Mouse (Mus musculus): ENCODE data around the gene Slpi.
A peak's percentile ranks its signal among the peaks of the same experiment; 100 is the strongest.
"Not testable (repeated sequence)": the region's sequence is repeated elsewhere in the genome, so short reads cannot be mapped to it uniquely, and the experiment has no call there.

The Slpi gene

DNA sequence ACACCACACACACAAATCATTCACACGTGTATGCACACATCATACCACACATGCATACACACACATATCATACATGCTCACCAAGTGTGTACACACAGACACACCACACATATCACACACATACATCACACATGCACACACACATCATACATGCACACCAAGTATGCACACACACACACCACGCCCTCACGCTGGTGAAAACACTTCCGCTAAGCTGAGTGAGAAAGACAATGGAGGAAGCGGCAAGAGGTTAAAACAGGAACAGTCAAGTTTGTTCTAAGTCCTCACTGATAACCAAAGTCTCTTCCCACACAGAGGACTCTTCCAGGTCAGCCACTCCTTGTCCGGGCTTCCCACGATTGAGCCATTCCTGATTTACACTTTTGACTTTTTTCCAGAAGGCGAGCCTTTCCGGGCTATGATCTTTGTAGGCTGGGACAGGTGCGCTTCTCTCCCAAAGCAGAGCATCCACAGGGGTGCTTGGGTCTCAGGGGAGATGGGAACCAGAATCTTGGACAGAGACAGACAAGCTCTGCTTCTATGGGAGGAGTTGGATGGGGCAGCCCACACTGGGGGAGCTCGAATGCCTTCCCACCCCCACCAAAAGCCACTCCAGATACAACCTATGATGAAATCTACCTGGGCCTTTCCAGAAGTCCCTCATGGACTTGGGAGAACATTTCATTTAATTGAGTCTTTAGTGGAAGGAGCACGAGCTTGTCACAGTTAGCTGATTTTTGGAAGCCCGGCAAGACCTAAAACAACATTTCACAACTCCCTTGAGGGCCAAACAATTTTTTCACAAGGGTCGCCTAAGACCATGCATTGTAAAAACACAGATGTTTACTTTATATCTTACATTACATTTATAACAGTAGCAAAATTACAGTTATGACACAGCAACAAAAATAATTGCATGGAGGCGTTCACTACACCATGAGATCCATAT lies 11.1 kb downstream of the Slpi start:
- no peak for DNase-seq (ENCODE audit: low spot score in 2 of 2)

GRCm38 (mm10) chr2:164373187-164373586 lies 15.7 kb downstream of the Slpi start:
- no peak for DNase-seq (ENCODE audit: low spot score in 2 of 2)

- DNase-seq (ENCODE audit: low spot score in 2 of 2) = no peak
Observed at GRCm38 (mm10) chr2:164372408-164373053, 16.4 kb downstream of the Slpi start.

- no peak for DNase-seq (ENCODE audit: low spot score in 2 of 2)
Observed at GRCm38 (mm10) chr2:164371371-164371770, 17.5 kb downstream of the Slpi start.

- DNase-seq (ENCODE audit: low spot score in 2 of 2) = no peak
Observed at GRCm38 (mm10) chr2:164368620-164369105, 20.2 kb downstream of the Slpi start.

GRCm38 (mm10) chr2:164366947-164367346 lies 21.9 kb downstream of the Slpi start:
- DNase-seq (ENCODE audit: low spot score in 2 of 2) = no peak

- no peak for DNase-seq (ENCODE audit: low spot score in 2 of 2)
Observed at GRCm38 (mm10) chr2:164360974-164361657, 27.8 kb downstream of the Slpi start.

DNA sequence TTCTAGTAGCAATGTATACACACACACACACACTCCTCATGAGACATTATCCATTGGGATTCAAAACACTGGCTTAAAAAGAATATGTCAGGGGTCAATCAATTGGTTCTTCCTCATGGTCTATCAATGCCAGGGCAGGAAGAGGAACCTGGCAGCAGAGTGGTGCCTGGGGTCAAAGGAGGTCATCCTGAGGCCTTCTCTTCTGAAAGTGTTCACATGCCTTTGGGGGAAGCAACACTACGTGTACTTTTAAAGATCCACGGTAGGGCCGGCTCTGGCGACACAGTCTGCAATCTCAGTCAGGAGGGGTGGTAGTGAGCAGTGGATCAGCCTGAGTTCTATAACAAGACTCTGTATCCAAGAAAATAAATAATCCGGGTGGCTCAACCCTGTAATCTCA lies 29.2 kb downstream of the Slpi start:
- DNase-seq (ENCODE audit: low spot score in 2 of 2) = no peak

- DNase-seq (ENCODE audit: low spot score in 2 of 2) = no peak
Observed at GRCm38 (mm10) chr2:164359031-164359430, 29.9 kb downstream of the Slpi start.

DNA sequence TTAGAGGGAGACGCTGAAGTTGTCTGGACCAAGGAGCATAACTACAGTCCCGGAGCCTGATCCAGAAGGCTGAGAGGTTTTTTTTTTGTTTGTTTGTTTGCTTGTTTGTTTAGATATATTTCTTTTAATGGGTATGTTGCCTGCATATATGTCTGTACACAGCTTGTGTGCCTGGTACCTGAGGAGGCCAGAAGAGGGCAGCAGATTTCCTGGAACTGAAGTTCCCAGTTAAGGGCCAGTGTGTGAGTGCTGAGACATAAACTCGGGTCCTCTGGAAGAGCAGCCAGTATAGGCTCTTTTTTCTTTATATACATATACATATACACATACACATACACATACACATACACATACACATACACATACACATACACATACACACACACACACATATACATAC lies 30.5 kb downstream of the Slpi start:
- DNase-seq (ENCODE audit: low spot score in 2 of 2) = no peak

DNA sequence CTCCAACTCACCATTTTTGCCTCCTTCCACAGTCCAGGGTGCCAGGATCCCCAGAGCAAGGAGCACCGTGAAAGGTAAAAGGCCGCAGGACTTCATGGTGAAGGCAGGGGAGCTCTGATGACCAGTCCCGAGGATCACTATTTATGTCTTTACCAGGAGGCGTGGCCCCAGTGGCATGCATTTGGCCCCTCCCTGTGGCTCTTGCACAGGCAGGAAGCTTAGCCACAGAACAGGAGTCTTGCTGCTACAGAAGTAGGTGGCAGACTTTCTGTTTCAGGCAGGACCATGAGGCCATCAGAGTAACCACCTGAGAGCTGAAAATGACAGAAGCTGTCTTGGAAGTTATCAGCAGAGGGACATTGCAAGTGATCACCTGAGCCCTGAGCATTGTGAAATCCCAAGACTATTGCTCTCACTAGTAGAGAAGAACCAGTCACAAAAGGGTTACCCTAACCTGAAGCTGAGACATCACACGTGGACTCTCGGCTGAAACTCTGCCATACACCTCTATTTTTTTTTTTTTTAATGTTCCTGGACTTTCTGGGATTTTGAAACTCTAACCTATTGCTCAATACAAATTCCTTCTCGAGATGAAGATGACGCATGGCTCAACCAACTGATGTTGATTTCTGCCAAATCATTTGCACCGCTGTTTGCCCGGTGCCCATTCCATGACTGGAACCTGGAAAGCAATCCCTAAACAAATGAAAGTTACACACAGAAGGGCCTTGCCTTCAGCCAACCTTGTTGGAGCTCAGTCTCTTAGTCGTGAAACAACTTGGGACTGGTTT lies 32.5 kb downstream of the Slpi start:
- DNase-seq (ENCODE audit: low spot score in 2 of 2) = peak; percentile 24 to 33

DNA sequence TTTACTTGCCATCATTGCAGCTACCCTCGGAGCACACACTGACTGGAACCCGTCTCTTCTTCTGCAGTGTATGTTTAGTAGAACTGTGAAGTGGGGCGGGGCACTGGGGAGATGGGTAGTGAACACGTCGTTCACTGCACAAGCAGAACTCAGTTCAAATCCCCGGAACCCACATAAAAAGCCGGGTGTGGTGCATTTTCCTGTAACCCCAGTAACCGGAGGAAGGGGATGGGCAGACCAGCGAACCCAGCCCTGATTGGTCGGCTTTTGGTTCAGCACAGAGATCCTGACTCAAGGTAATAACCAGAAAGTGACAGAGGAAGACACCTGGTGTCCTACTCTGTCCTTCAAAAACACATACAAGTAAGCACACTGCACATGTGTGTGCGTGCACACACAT lies 35.5 kb downstream of the Slpi start:
- no peak for DNase-seq (ENCODE audit: low spot score in 2 of 2)

- no peak for DNase-seq (ENCODE audit: low spot score in 2 of 2)
Observed at GRCm38 (mm10) chr2:164352697-164353096, 36.2 kb downstream of the Slpi start.

DNA sequence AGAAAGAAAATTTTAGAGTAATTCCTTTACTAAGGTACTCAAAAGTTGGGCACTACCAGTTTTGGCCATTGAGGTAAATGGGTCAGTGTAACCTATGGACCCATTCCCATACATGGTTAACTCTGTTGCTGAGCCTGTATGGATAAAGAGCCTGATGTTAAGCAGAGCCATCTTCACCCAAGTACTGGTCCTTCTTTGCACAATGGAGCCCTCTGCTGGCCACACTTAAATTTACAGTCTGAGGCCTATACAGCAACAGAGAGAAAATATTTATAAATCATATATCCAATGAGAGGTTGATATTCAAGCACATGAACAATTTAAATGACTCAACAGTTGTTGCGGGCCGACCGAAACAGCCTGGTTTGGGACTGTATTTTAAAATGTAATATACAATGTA lies 39.9 kb downstream of the Slpi start:
- no peak for DNase-seq (ENCODE audit: low spot score in 2 of 2)

DNA sequence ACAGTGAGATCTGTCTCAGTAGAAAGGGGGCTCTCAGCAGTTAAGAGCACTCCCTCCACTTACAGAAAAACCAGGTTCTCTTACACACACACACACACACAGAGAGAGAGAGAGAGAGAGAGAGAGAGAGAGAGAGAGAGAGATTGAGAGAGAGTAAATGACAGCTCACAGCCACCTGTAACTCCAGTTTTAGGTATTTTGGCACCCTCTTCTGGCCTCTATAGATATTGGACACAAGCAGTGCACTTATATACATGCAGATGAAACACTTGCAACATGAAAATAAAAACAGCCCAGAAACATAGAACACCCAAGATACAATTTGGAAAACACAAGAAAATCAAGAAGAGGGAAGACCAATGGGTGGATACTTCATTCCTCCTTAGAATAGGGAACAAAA lies 41.2 kb downstream of the Slpi start:
- DNase-seq (ENCODE audit: low spot score in 2 of 2) = not testable (repeated sequence)

- not testable (repeated sequence) for DNase-seq (ENCODE audit: low spot score in 2 of 2)
Observed at GRCm38 (mm10) chr2:164343732-164344131, 45.2 kb downstream of the Slpi start.

- not testable (repeated sequence) for DNase-seq (ENCODE audit: low spot score in 2 of 2)
Observed at GRCm38 (mm10) chr2:164332440-164332839, 56.5 kb downstream of the Slpi start, which contains the start of gene Svs5. TSS of gene Svs5 (plus strand) at chr2:164332740.

DNA sequence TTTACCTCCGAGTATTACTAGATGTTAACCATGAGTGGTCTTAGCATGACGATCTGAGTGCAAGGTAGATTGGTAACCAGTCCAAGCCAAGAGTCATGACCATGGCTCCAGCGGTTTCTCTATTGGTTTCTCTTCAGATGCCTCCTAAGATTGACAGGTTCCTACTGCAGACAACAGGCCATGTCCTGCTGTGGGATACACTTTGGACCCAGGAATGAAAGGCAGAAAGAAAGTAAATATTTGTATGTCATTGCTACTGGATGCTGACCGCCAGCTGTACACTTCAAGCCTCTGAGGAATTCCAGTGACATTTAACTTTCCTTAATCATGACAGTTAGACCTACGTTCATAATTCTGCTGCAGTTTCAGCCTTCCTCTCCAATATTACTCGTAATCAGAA lies 67.9 kb downstream of the Slpi start:
- no peak for DNase-seq (ENCODE audit: low spot score in 2 of 2)

DNA sequence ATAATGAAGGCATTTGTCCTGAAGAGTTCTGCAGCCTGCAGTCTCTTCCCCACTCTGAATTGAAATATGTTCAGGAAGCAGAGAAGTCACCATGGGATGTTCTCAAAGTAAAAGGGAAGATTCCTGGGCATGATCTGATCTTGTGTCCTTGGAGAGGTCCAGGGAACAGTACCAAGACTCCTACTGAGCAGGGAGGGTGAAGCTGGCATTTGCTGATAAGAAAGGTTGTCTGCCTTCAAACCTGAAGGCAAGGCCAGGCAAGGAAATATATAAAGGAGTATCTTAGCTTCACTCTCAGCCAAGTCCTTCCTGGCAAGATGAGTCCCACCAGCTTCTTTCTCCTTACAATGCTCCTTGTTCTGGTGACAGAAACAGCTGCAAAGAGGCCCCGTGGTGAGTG lies 72.4 kb downstream of the Slpi start, which contains the start of gene Svs6:
Gene Svs6 (plus strand): TSS at position 301 of the 400 bp plus-strand sequence.
- not testable (repeated sequence) for DNase-seq (ENCODE audit: low spot score in 2 of 2)

DNA sequence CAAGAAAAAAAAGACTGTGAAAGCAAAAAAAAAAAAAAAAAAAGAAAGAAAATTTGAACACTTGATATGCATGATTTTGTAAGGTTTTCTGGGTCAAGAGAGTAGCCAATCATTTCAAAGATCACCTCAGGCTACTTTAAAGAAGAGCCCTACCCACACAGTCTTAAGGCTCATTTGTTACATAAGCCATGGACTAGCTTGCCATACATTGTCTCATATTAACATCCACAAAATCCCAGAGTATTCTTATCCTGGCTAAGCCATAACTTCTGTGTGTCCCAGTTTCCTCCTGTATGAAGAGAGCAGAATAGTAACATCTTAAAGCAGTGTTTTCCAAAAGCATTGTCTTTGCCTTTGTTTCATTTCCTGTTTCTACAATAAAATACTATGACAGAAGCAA lies 73.4 kb downstream of the Slpi start:
- not testable (repeated sequence) for DNase-seq (ENCODE audit: low spot score in 2 of 2)

DNA sequence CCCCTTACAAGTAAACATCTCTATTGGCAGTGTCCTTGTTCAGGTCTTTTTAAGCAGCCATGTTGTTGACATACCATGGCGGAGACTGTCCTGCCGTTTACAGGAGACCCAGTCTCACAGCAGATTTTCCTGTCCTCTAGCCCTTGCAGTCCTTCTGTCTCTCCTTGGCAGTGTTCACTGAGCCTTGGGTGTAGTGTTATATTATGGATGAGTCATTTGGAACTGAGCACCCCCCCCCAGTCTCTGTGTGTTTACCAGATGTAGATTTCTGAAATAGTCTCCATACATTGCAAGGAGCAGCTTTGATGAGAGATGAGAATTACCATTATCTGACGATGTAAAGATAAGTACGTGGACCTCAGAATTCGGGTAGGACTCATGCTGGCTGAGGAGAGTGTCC lies 76.3 kb downstream of the Slpi start:
- no peak for DNase-seq (ENCODE audit: low spot score in 2 of 2)

All from natural killer cell, adult 2 months (primary cell).